Mouse (Mus musculus): ENCODE data around the gene Ucp2. TPM values are rescaled to one million over a fixed set of nuclear protein-coding genes. Genes with fewer than 3 reads are reported as not detected.

Ucp2 gene
- 1,043 and 1,112 TPM in 2 replicates for polyA plus RNA-seq (2015; fragmentation: Nextera tagmentation; extraction: Ambion mirVana)

DNA sequence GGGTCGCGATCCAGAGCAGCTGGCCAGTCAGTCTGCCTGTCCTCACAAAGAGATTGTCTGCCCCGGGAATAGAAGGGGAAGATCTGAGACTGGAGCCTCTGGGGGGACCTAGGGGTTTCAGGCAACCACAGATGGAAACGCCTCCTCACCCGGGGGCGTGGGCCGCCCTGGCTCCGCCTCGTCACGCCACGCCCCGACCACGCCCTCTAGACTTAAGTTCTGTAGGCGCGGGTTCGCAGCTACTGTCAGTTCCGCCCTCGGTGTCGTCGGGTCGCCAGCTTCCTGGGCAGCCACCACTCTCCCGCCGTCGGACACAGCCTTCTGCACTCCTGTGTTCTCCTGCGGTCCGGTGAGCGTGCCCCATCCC, at the start of gene Ucp2:
Gene Ucp2 (plus strand): TSS at position 221 of the 367 bp plus-strand sequence.

DNA sequence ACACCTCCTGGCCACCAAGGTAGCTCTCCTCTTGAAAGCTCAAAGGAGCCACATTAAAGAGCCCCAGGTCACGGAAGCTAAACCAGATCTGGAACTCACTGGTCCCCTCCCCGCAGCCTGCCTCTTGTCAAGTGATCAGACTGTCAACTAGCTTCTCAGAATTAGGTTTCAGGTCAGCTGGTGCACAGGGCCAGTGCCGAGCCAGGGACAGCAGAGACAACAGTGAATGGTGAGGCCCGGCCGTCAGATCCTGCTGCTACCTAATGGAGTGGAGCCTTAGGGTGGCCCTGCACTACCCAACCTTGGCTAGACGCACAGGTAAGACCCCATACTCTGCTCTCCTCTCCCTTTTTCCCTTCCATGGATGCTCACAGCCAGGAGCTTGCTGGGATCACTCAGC, 20.4 kb upstream of the Ucp2 start, which contains the start of gene Ucp3:
Gene Ucp3 (plus strand): TSS at position 214 of the 400 bp plus-strand sequence.

DNA sequence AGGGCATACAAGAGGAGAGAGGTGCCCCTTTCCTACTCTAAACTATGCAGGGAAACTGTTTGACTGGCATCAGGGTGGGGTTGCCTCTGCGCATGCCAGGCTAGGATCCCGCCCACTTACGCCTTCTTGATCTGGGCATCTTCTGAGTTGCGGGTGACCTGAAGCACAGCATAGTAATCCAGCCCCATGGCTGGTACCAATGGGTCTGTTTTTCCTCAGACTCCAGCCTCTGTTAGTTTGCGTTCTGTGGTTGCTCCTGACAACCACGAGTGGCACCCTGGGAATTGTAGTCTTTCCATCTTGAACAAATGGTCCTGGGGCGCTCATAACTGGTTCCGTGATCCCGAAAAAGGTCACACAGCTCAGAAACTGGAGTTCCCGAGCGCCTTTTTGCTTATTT, 21.4 kb downstream of the Ucp2 start, which contains the start of gene Dnajb13:
Gene Dnajb13 (minus strand): TSS at position 388 of the 400 bp plus-strand sequence.

DNA sequence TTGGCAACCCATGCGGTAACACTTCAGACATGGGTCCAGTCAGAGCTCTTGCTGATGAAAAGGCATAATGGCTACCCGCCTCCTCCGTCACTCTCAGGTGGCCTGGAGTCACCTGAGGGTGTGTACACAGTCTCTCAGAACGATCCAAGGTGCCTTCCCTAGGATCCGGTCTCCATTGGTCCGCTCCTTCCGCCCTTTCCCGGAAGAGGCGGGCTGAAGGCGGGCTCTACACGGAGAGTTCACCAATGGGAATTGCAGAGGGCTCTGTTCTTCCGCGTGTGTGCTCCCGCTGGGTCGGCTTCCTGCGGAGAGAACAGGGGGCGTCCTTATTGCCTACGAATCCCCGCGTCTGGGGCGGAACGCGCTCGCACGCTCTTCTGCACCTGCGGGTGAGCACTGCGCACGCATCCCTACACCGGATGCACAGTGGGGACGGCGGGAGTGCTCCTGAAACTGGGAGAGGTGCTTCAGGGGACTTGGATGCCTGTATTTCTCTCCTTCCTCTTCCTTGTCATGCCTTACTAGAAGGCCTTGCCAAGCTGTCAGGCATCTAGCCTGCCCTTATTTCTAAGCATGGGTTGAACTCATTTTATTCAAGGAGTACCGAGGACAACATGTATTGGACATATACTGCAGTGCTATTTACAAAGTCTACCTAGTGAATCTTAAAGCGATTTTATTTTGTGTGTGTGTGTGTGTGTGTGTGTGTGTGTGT, 43.8 kb downstream of the Ucp2 start, which contains the start of gene Coa4:
Gene Coa4 (plus strand): TSS at position 268 of the 715 bp plus-strand sequence.

Other genes with a start within 250 kb of the Ucp2 start
- gene P4ha3, start 207.8 kb upstream of the Ucp2 start, polyA plus RNA-seq (2015; fragmentation: Nextera tagmentation; extraction: Ambion mirVana): 0.52 and 0.63 TPM in 2 replicates
- 13.8 and 15.0 TPM in 2 replicates for gene C2cd3, start 121.1 kb upstream of the Ucp2 start, polyA plus RNA-seq (2015; fragmentation: Nextera tagmentation; extraction: Ambion mirVana)
- gene Ppme1, start 121.0 kb upstream of the Ucp2 start, polyA plus RNA-seq (2015; fragmentation: Nextera tagmentation; extraction: Ambion mirVana): 16.3 and 18.1 TPM in 2 replicates
- gene Ucp3, start 20.3 kb upstream of the Ucp2 start, polyA plus RNA-seq (2015; fragmentation: Nextera tagmentation; extraction: Ambion mirVana): not detected in 2 replicates
- 1.8 and 2.7 TPM in 2 replicates for gene Dnajb13, start 21.6 kb downstream of the Ucp2 start, polyA plus RNA-seq (2015; fragmentation: Nextera tagmentation; extraction: Ambion mirVana)
- 12.5 and 14.3 TPM in 2 replicates for gene Coa4, start 43.7 kb downstream of the Ucp2 start, polyA plus RNA-seq (2015; fragmentation: Nextera tagmentation; extraction: Ambion mirVana)
- 53.3 and 53.4 TPM in 2 replicates for gene Rab6a, start 114.1 kb downstream of the Ucp2 start, polyA plus RNA-seq (2015; fragmentation: Nextera tagmentation; extraction: Ambion mirVana)
- 54.7 and 58.1 TPM in 2 replicates for gene Mrpl48, start 115.0 kb downstream of the Ucp2 start, polyA plus RNA-seq (2015; fragmentation: Nextera tagmentation; extraction: Ambion mirVana)
- gene Plekhb1, start 169.1 kb downstream of the Ucp2 start, polyA plus RNA-seq (2015; fragmentation: Nextera tagmentation; extraction: Ambion mirVana): 0.36 and 0.38 TPM in 2 replicates
- 12.2 and 15.1 TPM in 2 replicates for gene Fam168a, start 213.3 kb downstream of the Ucp2 start, polyA plus RNA-seq (2015; fragmentation: Nextera tagmentation; extraction: Ambion mirVana)

Data from spleen, postnatal 0 days (tissue).